Mouse (Mus musculus): ENCODE results near the gene Hoxb13.

DNA sequence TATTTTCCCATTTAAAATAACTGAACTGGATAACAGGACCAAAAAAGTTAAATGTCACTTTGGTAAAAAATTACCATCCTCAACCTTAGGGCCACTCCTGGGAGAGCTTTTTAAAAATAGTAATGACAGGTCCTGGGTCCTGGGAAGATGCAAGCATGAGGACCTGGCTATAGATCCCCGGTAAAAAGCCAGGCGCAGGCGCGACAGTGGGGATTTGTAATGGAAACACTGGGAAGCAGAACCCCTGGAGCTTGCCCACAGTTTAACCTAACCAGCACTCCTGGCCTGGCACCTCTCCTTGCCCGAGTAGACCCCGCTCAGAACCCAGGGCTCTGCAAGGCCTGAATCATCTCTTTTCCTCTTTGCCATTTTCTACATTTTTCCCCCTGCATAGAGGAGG lies 19.2 kb upstream of the Hoxb13 start:
- TF ChIP-seq POLR2A (IDR thresholded peaks at IDR 0.05; ENCODE audit: insufficient read length, low read depth) (no peak), MAX (IDR thresholded peaks at IDR 0.05; ENCODE audit: low read depth) (no peak), TCF3 (IDR thresholded peaks at IDR 0.05; ENCODE audit: insufficient read length, low read depth) (no peak), POLR2AphosphoS2 (IDR thresholded peaks at IDR 0.05; ENCODE audit: insufficient read length, low read depth) (no peak), USF1 (IDR thresholded peaks at IDR 0.05; ENCODE audit: low read depth) (no peak), MYOD1 (IDR thresholded peaks at IDR 0.05; ENCODE audit: control insufficient read depth in 1 of 3, insufficient read length in 2 of 3, low read depth in 2 of 3) (no peak), REST (IDR thresholded peaks at IDR 0.05; ENCODE audit: insufficient read depth, insufficient read length) (no peak), CEBPB (IDR thresholded peaks at IDR 0.05; ENCODE audit: insufficient read depth, poor library complexity, severe bottlenecking) (no peak), E2F4 (IDR thresholded peaks at IDR 0.05; ENCODE audit: insufficient read depth) (no peak), TCF12 (IDR thresholded peaks at IDR 0.05; ENCODE audit: insufficient read depth, poor library complexity, severe bottlenecking) (no peak), MYOG (IDR thresholded peaks at IDR 0.05; ENCODE audit: control insufficient read depth in 1 of 3, insufficient read depth in 1 of 3, insufficient read length in 2 of 3, low read depth in 2 of 3) (no peak), SRF (IDR thresholded peaks at IDR 0.05; ENCODE audit: control insufficient read depth, insufficient read length, low read depth) (no peak)

All from myocyte (in vitro differentiated cells).